Mouse (Mus musculus) embryonic facial prominence, embryonic 12.5 days (tissue): Measurements from ENCODE around the gene Wnt7b. TPM values are rescaled to one million over a fixed set of nuclear protein-coding genes. Genes with fewer than 3 reads are reported as not detected.

Experiments used
- ATAC-seq: fragments of 200-750 bp; cut with Nextera tagmentation; 2 replicates; pipeline ENCODE4 v1.8.0; 2017; ENCODE audit not compliant: insufficient number of reproducible peaks, insufficient read depth, low FRiP score, low TSS enrichment
- H3K27ac ChIP-seq: fragments of 300-500 bp; sonication (generic); 2 replicates; pipeline ENCODE4 v1.5.1; 2016; ENCODE audit warnings: mild to moderate bottlenecking
- H3K27me3 ChIP-seq: fragments of 300-500 bp; sonication (generic); 2 replicates; pipeline ENCODE4 v1.6.1; 2016; ENCODE audit warnings: mild to moderate bottlenecking, moderate library complexity
- H3K36me3 ChIP-seq: fragments of 300-500 bp; sonication (generic); 2 replicates; pipeline ENCODE4 v1.6.1; 2016; ENCODE audit warnings: mild to moderate bottlenecking
- H3K4me1 ChIP-seq: fragments of 300-500 bp; sonication (generic); 2 replicates; pipeline ENCODE4 v1.6.1; 2016
- H3K4me2 ChIP-seq: fragments of 300-500 bp; sonication (generic); replicated peaks from 2 replicates; pipeline ENCODE4 v1.6.1; 2016; ENCODE audit warnings: mild to moderate bottlenecking, moderate library complexity
- H3K4me3 ChIP-seq: fragments of 300-500 bp; sonication (generic); 2 replicates; pipeline ENCODE4 v1.5.1; 2016; ENCODE audit warnings: mild to moderate bottlenecking
- H3K9ac ChIP-seq: fragments of 300-500 bp; sonication (generic); 2 replicates; pipeline ENCODE4 v1.6.1; 2016; ENCODE audit warnings: mild to moderate bottlenecking, moderate library complexity
- H3K9me3 ChIP-seq: fragments of 300-500 bp; sonication (generic); 2 replicates; pipeline ENCODE4 v1.6.1; 2016; ENCODE audit warnings: mild to moderate bottlenecking, moderate library complexity
- WGBS: fragments of 180-500 bp; shearing (Covaris S2); methylation state at CpG from one replicate; pipeline ENCODE4 v1.1.7; 2016; 5-methylcytosine and 5-hydroxymethylcytosine counted together
- polyA plus RNA-seq: library from polyadenylated mRNA; unstranded; fragments of >200 nt; fragmentation: Nextera tagmentation; extraction: Ambion mirVana; gene quantifications from 2 replicates; pipeline ENCODE4 v1.2.1, GENCODE M21; 2016

The Wnt7b gene
- polyA plus RNA-seq, 1 experiment from 2014 or later, result 34.3 TPM

- ATAC-seq, result no peak
- H3K9me3 ChIP-seq, result no peaks in the 10 kb centered on the region
- no peak overlapping the region for H3K4me3 ChIP-seq
- no peak overlapping the region for H3K27ac ChIP-seq
- H3K27me3 ChIP-seq, result peaks cover 4% of the 10 kb centered on the region; the same call in 1 of the 2 replicates
- no peak overlapping the region for H3K4me2 ChIP-seq
- H3K36me3 ChIP-seq, result no peaks in the 10 kb centered on the region
- H3K4me1 ChIP-seq, result peaks cover 13% of the 10 kb centered on the region; the same call in 1 of the 2 replicates
- WGBS, result 84% methylated on average over 4 of the region's 4 CpGs
- H3K9ac ChIP-seq, result no peak overlapping the region
Measured at GRCm38 (mm10) chr15:85497548-85497947, 84.7 kb downstream of the Wnt7b start.

- Histone ChIP-seq H3K4me3 (no peak overlapping the region), H3K4me1 (peaks cover 13% of the 10 kb centered on the region; the same call in 1 of the 2 replicates), H3K4me2 (no peak overlapping the region), H3K9me3 (no peaks in the 10 kb centered on the region), H3K27me3 (peaks cover 7% of the 10 kb centered on the region), H3K9ac (no peak overlapping the region), H3K27ac (no peak overlapping the region), H3K36me3 (no peaks in the 10 kb centered on the region)
- WGBS, result 9% methylated on average over 11 of the region's 11 CpGs
- ATAC-seq, result no peak
Measured at GRCm38 (mm10) chr15:85494163-85494621, 88.1 kb downstream of the Wnt7b start.

GRCm38 (mm10) chr15:85489751-85490150, 92.5 kb downstream of the Wnt7b start:
- no peak overlapping the region for H3K27ac ChIP-seq
- 0 out of 2 replicates have a peak, but pooled peaks cover 6% of the 10 kb centered on the region for H3K4me1 ChIP-seq
- no peak for ATAC-seq
- H3K9ac ChIP-seq, result no peak overlapping the region
- no peaks in the 10 kb centered on the region for H3K9me3 ChIP-seq
- H3K36me3 ChIP-seq, result no peaks in the 10 kb centered on the region
- 78% methylated on average over 7 of the region's 7 CpGs for WGBS
- H3K4me2 ChIP-seq, result no peak overlapping the region
- peaks cover 7% of the 10 kb centered on the region for H3K27me3 ChIP-seq
- no peak overlapping the region for H3K4me3 ChIP-seq

- Histone ChIP-seq H3K36me3 (no peaks in the 10 kb centered on the region), H3K4me3 (no peak overlapping the region), H3K27ac (no peak overlapping the region), H3K4me2 (no peak overlapping the region), H3K27me3 (peaks cover 3% of the 10 kb centered on the region), H3K9ac (no peak overlapping the region), H3K4me1 (no peaks in the 10 kb centered on the region), H3K9me3 (no peaks in the 10 kb centered on the region)
- 78% methylated on average over 10 of the region's 10 CpGs for WGBS
- ATAC-seq, result no peak
Measured at GRCm38 (mm10) chr15:85488900-85489299, 93.4 kb downstream of the Wnt7b start.

Other genes starting within 250 kb of the Wnt7b start
- gene Atxn10, start 246.2 kb downstream of the Wnt7b start, polyA plus RNA-seq, result 336 and 345 TPM in 2 replicates
- gene 7530416G11Rik, start 79.2 kb downstream of the Wnt7b start, polyA plus RNA-seq, result not detected in 2 replicates
- 1.7 and 2.2 TPM in 2 replicates for gene Ppara, start 152.5 kb upstream of the Wnt7b start, polyA plus RNA-seq
- 26.7 and 27.9 TPM in 2 replicates for gene Cdpf1, start 229.2 kb upstream of the Wnt7b start, polyA plus RNA-seq
- gene Pkdrej, start 239.3 kb upstream of the Wnt7b start, polyA plus RNA-seq, result 0.15 and 0.33 TPM in 2 replicates
- 6.1 and 6.7 TPM in 2 replicates for gene Ttc38, start 249.8 kb upstream of the Wnt7b start, polyA plus RNA-seq